Mouse (Mus musculus): ENCODE results near the gene Stpg1.
A peak's percentile ranks its signal among the peaks of the same experiment; 100 is the strongest.

Gene Stpg1

GRCm38 (mm10) chr4:135494521-135495396 lies at the start of gene Stpg1, which contains the start of gene Nipal3:
Stpg1 (plus strand) TSS chr4:135494790.
Nipal3 (minus strand) TSS chr4:135495038.
- DNase-seq (ENCODE audit: low spot score): peak; percentile 76

GRCm38 (mm10) chr4:135451360-135452015 lies 43.1 kb upstream of the Stpg1 start:
- DNase-seq (ENCODE audit: low spot score): no peak

GRCm38 (mm10) chr4:135453164-135453563 lies 41.4 kb upstream of the Stpg1 start:
- DNase-seq (ENCODE audit: low spot score): no peak

- DNase-seq (ENCODE audit: low spot score): no peak
These were observed 41.0 kb upstream of the Stpg1 start for GRCm38 (mm10) chr4:135453572-135453971.

DNA sequence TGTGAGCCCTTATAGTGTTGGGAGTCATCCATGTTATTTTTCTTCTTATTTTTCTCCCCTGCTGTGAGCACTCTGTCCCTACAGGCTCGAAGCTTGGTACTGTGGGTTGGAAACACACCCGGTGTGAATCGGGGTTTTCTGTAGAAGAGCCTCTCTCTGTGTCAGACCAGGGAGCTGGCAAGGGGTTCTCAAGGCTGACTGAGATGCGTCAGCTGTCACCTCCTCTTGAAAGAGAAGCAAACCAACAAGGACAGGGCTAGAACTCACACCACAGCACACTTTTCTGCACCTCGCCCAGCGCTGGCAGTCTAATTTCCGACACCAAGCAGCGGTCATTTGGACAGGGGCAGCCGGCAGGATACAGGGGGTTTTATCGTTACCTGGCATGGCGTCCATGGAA lies 31.2 kb upstream of the Stpg1 start:
- no peak for DNase-seq (ENCODE audit: low spot score)

DNA sequence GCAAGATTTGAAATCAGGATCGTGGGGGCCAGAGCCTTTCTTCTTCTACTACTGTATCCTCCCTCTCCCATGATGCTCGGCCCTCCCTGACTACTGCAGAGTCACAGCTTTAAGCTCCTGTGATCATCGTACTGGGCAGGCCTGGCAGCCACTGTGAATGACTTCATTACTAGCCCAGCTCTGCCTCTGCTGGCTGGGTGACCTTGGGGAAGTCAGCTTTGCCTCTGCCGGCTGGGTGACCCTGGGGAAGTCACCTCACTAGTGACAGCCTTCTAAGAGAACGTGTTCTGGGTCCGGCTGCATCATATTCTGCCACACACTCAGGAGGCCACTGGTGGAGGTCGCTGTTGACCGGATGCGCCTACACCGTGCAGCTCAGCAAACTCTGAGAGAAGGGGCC lies 16.7 kb upstream of the Stpg1 start:
- DNase-seq (ENCODE audit: low spot score): no peak

DNA sequence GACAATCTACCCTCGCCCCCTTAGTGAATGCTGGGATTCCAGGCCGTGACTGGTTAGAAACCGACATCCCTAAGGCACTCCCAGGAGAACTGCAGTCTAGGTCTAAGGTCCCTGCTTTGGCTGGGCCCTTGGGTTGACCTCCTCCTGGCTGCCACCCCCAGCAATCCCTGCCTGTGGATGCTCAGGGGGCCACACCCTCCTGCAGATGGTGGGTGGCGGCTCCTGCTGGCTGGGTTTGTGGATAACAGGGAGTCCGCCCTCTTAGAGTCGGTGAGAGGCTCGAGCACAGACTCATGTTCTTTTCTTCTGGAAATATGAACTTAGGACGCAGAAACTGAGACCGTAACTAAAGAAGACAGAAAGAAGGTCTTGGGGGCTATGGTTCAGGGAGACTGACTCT lies 14.2 kb upstream of the Stpg1 start:
- no peak for DNase-seq (ENCODE audit: low spot score)

GRCm38 (mm10) chr4:135485086-135485485 lies 9.5 kb upstream of the Stpg1 start:
- no peak for DNase-seq (ENCODE audit: low spot score)

DNA sequence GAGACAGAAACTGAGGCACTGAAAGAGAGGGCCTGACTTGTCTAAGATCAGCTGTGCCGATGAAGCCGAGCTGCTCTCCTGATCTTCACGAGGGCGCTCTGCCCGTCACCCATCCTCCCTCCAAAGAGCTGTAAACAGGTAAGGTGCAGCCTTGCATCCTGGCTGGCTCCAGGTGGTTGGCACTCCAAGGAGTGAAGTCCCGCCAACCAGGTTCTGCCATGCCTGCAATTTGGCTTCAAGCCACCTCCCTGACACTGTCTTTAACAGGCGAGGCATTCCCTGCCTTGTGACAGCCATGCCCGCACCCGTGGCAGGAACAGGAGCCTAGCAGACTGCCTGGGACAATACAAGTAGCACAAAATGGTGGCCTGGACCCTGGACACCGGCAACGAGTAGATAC lies 8.2 kb upstream of the Stpg1 start:
- DNase-seq (ENCODE audit: low spot score): no peak

DNA sequence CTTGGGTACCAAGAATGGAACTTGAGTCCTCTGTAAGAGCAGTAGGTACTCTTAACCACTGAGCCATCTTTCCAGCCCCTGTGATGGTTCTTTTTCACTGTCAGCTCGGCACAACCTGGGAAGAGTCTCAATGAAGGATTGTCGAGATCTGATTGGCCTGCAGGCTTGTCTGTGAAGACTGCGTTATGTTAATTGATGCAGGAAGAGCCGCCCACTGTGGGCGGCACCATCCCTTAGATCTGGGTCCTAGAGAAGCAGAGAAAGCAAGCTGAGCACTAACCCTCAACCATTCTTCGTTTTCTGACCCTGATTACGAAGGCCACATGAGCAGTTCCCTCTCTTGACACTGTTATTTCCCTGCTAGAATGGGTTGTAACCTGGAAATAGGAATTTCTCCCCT lies 5.3 kb upstream of the Stpg1 start:
- DNase-seq (ENCODE audit: low spot score): no peak

- no peak for DNase-seq (ENCODE audit: low spot score)
These were observed 1.3 kb upstream of the Stpg1 start for GRCm38 (mm10) chr4:135493271-135493670.

DNA sequence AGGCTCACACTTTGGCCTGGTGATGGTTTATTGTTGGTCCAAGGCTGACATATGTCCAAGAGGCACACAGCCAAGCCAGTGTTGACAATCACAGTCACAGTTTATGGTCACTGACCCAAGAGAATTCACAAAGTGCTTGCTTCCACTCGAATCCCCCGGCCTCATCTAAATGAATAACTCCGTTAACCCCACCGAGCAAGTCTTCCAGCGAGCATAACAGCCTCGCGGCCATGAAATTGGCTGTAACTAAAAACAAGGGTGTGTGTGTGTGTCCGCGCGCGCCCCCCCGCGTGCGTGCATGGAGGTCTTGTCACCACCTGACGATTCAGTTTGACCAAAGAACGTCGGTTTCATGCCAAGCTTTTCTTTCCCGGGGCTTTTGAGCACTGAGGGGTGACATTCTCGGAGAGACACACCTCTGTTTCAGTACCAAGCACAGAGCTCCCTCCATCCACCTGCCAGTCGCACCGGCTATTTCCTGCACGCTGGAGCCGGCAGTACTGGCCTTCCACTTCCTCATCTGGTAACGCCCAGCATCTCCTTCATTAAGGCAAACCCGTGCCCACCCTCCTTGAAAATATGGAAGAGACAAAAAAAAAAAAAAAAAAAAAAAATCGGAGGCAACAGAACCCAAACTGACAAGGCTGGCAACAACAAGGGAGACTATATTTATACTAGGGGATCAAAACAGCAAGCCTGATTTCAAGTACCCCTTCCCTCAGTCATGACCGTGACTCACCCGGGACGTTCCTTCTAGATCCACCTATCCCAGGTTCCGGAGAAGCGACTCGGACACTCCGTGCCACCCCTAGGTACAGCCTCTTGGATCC lies 684 bp upstream of the Stpg1 start:
- DNase-seq (ENCODE audit: low spot score): no peak

DNA sequence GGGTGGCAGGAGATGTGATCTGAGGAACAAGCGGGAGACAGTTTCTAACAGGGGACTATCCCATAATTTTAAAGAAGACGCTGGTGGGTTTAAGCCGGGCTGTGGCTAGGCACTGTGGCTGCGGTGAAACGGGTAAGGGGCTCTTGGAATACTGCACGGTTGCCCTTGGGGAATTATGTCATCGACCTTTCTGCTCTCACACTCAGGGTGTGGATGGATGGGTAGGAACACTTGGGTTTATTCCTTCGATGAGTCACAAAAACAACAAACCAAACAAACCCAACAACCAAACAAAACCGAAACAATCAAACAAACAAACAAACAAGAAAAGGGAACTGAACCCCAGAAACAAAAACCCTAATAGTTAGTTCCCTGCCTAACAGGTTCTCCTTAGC lies 804 bp downstream of the Stpg1 start:
- DNase-seq (ENCODE audit: low spot score): no peak

DNA sequence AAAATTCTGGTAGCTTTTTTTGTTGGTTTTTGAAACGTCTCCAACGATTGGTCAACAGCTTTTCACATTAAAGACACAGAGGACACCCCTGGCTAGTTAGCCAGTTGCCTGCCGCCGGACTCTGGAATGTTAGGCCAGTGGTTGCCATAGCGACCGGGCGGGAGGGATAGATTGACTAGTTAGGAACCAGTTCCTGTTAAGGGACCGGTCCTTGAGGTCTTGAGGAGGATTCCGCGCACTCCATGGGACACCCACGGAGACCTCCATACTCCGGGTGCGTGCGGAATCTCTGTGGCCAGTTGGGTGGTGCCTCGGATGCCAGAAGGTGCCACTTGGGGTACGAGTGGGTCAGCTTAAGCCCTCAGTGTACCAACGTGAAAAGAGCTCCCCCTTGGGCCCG lies 1.2 kb downstream of the Stpg1 start:
- no peak for DNase-seq (ENCODE audit: low spot score)

GRCm38 (mm10) chr4:135498136-135498535 lies 3.5 kb downstream of the Stpg1 start:
- no peak for DNase-seq (ENCODE audit: low spot score)

GRCm38 (mm10) chr4:135499831-135500230 lies 5.2 kb downstream of the Stpg1 start:
- no peak for DNase-seq (ENCODE audit: low spot score)

DNA sequence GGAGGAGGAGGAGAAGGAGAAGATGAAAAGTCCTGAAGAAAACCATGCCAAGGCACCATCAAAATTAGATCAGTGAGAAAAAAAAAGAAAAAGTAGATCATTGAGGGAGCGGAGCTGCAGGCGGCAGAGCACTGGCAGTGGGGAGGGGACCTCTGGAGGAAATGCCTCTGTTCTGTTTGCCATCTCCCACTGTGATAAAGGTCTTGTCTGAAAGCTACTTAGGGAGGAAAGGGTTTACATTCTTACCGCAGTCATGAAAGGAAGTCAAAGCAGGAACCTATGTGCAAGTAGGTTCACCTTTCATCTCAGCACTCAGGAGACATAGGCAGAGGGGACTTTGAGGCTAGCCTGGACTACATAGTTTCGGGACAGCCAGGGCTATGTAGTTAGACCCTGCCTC lies 7.0 kb downstream of the Stpg1 start:
- no peak for DNase-seq (ENCODE audit: low spot score)

DNA sequence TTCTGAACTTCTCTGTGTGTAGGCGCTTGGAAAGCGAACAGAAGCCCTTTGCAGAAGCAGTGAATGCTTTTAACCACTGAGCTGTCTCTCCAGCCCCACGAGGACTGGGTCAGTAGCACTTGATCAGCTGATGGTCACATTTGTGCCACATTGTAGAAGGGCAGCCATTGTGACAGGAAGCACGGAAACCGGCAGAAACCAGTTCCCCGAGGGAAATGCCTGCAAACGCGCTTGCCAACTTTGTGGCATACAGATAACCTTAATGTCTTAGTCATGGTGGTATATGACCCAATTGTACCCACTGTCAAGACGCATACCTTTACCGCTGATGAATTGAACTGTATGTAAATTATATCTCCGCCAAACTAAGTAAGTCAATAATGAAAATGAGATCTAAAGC lies 11.2 kb downstream of the Stpg1 start:
- no peak for DNase-seq (ENCODE audit: low spot score)

GRCm38 (mm10) chr4:135507547-135508350 lies 13.2 kb downstream of the Stpg1 start:
- no peak for DNase-seq (ENCODE audit: low spot score)

DNA sequence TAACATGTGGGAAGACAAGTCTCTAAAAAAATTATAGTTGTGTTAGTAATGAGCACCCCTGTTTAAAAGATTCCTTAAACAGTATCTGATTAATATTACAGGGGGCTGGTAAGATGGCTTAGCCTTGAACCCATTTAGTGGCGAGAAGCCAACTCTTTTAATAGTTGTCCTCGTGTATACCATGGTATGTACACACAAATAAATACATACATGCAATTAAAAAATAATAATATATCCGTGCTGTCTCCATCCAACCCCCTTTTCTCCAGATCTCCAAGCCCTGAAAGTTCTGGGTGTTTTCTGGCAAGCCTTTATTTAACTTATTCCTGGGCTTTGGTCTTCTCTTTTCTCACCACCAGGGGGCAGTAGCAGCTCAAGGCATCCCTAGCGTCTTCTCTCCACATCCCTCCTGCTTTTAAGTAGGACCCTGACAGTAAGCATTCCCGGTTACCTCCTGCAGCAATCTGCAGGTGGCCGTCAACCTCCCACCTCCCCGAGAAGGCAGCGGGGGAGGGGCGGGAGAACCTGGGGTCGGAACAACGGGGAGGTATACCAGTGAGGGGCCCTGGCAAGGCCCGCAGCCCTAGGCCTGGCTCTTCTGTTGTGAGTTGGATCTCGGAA lies 13.9 kb downstream of the Stpg1 start:
- peak; percentile 75 for DNase-seq (ENCODE audit: low spot score)

GRCm38 (mm10) chr4:135509515-135509914 lies 14.9 kb downstream of the Stpg1 start:
- no peak for DNase-seq (ENCODE audit: low spot score)

Data from ovary, postnatal 14 days (tissue).